Mouse (Mus musculus) hindbrain, embryonic 11.5 days (tissue): ENCODE results near the gene Dop1b. TPM values are rescaled to one million over a fixed set of nuclear protein-coding genes. Genes with fewer than 3 reads are reported as not detected.
"Not testable (repeated sequence)": the region's sequence is repeated elsewhere in the genome, so short reads cannot be mapped to it uniquely, and the experiment has no call there.

Experiments used
- ATAC-seq: fragments of 200-750 bp; cut with Nextera tagmentation; 2 replicates; pipeline ENCODE4 v1.8.0; 2017; ENCODE audit warnings: mild to moderate bottlenecking, moderate TSS enrichment, moderate library complexity; ENCODE audit not compliant: low FRiP score
- DNase-seq: peaks from one replicate; pipeline ENCODE4 v3.0.0-alpha.2; 2015; ENCODE audit warnings: low spot score
- H3K27ac ChIP-seq: fragments of 300-500 bp; sonication (generic); 2 replicates; pipeline ENCODE4 v1.5.1; 2014; ENCODE audit warnings: mild to moderate bottlenecking, low read depth, low read length
- H3K27me3 ChIP-seq: fragments of 300-500 bp; sonication (generic); 2 replicates; pipeline ENCODE4 v1.6.1; 2014; ENCODE audit warnings: mild to moderate bottlenecking, low read length, moderate library complexity, mixed read lengths; ENCODE audit not compliant: control insufficient read depth, insufficient read depth
- H3K36me3 ChIP-seq: fragments of 300-500 bp; sonication (generic); 2 replicates; pipeline ENCODE4 v1.6.1; 2014; ENCODE audit warnings: mild to moderate bottlenecking, low read length, moderate library complexity, mixed read lengths; ENCODE audit not compliant: control insufficient read depth, insufficient read depth
- H3K4me1 ChIP-seq: fragments of 300-500 bp; sonication (generic); replicated peaks from 2 replicates; pipeline ENCODE4 v1.6.1; 2014; ENCODE audit warnings: low read length, mixed read lengths; ENCODE audit not compliant: control insufficient read depth, insufficient read depth
- H3K4me2 ChIP-seq: fragments of 300-500 bp; sonication (generic); replicated peaks from 2 replicates; pipeline ENCODE4 v1.6.1; 2014; ENCODE audit warnings: mild to moderate bottlenecking, low read depth, low read length
- H3K4me3 ChIP-seq: fragments of 300-500 bp; sonication (generic); 2 replicates; pipeline ENCODE4 v1.5.1; 2014; ENCODE audit warnings: low read depth, low read length
- H3K9ac ChIP-seq: fragments of 300-500 bp; sonication (generic); 2 replicates; pipeline ENCODE4 v1.6.1; 2014; ENCODE audit warnings: low read depth, low read length
- H3K9me3 ChIP-seq: fragments of 300-500 bp; sonication (generic); 2 replicates; pipeline ENCODE4 v1.6.1; 2016; ENCODE audit warnings: low read length; ENCODE audit not compliant: control insufficient read depth
- WGBS: fragments of 180-500 bp; shearing (Covaris S2); extraction: QIAGEN DNeasy Blood & Tissue Kit; methylation state at CpG from one replicate; pipeline ENCODE4 v1.1.7; 2014; 5-methylcytosine and 5-hydroxymethylcytosine counted together
- polyA plus RNA-seq: library from polyadenylated mRNA; unstranded; fragments of >200 nt; fragmentation: Nextera tagmentation; extraction: Ambion mirVana; gene quantifications from 2 replicates; pipeline ENCODE4 v1.2.1, GENCODE M21; 2014

Gene Dop1b
- polyA plus RNA-seq, 1 experiment from 2014 or later = 19.6 TPM

DNA sequence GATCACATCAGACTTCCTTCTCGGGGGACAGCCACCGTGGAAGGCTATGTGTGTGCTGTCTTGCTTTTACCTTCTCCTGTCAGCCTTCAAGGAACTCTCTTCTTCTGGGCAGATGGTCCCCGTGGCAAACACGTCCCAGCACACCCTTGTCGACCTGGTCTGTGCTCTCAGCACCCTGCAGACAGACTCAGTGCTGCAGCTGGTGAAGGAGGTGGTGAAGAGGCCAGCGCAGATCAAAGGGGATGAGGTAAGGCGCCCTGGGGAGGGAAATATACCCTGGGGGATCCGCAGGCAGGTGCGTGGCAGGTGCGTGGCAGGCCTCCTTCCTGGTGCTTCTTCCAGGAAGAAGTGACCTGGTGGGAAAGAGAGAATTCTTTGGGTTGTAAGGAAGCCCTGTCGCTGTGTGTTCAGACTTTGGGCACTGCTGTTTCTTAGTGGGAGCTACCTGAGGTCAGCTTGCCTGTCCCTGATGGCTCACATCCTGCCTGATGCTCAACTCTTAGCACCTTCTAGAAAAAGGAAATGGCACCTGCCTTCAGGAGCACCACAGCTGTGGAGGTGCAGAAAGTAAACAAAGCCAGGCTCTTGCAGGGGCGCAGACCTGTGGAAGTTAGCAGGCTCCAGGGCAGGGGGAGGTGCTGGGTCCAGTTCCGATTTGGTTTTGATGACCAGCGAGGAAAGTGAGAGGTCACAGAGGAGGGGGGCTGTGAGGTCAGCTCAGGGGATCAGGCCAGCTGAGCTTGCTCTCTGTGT, 65.7 kb downstream of the Dop1b start:
- H3K36me3 ChIP-seq = no peaks in the 10 kb centered on the region
- WGBS = 57% methylated on average over 14 of the region's 14 CpGs

DNA sequence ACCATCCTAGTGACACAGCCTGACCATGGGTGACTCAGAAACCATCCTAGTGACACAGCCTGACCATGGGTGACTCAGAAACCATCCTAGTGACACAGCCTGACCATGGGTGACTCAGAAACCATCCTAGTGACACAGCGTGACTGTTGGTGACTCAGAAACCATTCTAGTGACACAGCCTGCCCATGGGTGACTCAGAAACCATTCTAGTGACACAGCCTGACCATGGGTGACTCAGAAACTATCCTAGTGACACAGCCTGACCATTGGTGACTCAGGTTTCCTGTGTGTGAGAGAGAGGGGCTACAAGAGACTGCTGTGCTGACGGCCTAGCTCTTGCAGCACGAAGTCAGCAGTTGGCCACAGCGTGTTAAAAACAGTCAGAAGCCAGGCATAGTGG, 66.7 kb downstream of the Dop1b start:
- not testable (repeated sequence) for H3K27ac ChIP-seq, H3K4me1 ChIP-seq, H3K27me3 ChIP-seq, H3K4me2 ChIP-seq, H3K4me3 ChIP-seq, H3K9ac ChIP-seq, H3K36me3 ChIP-seq, H3K9me3 ChIP-seq, DNase-seq, ATAC-seq
- 81% methylated on average over 4 of the region's 4 CpGs for WGBS

More for the DNA sequence above, 65.7 kb downstream of the Dop1b start:
- Histone ChIP-seq H3K27ac (no peak overlapping the region), H3K27me3 (no peaks in the 10 kb centered on the region), H3K4me2 (no peak overlapping the region), H3K4me1 (no peaks in the 10 kb centered on the region), H3K9ac (no peak overlapping the region), H3K4me3 (no peak overlapping the region), H3K9me3 (no peaks in the 10 kb centered on the region)
- ATAC-seq (no peak), DNase-seq (no peak)

DNA sequence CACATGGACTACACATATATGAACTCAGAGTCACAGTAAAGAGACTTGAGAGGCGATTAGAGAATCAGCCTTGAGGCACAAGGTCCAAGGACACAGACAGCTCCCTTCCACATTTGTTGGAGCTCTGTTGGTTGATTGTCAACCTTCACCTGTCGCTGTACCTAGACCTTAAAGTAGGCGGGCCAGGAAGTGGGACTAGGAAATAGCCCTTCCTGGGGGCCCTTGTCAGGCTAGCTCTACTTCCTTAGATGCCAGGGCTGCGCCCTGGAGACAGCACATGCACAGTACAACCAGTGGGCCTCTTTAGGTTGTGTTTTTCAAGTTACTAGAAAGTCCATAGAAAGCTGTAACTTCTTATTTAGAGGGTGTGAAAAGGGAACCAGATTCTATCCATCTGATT, 67.8 kb downstream of the Dop1b start:
- H3K4me2 ChIP-seq = no peak overlapping the region

GRCm38 (mm10) chr16:93780660-93781479, 69.2 kb downstream of the Dop1b start:
- H3K4me2 ChIP-seq = no peak overlapping the region
- H3K9ac ChIP-seq = no peak overlapping the region
- no peak overlapping the region for H3K27ac ChIP-seq
- no peaks in the 10 kb centered on the region for H3K4me1 ChIP-seq
- no peaks in the 10 kb centered on the region for H3K27me3 ChIP-seq
- 62% methylated on average over 14 of the region's 14 CpGs for WGBS
- no peak overlapping the region for H3K4me3 ChIP-seq
- no peak for DNase-seq
- peaks cover 4% of the 10 kb centered on the region for H3K36me3 ChIP-seq
- no peaks in the 10 kb centered on the region for H3K9me3 ChIP-seq
- no peak for ATAC-seq

More for the DNA sequence above, 67.8 kb downstream of the Dop1b start:
- no peaks in the 10 kb centered on the region for H3K27me3 ChIP-seq
- 82% methylated on average over 4 of the region's 4 CpGs for WGBS
- H3K9me3 ChIP-seq = no peaks in the 10 kb centered on the region
- no peak overlapping the region for H3K27ac ChIP-seq
- DNase-seq (no peak), ATAC-seq (no peak)
- H3K9ac ChIP-seq = no peak overlapping the region
- peaks cover 4% of the 10 kb centered on the region for H3K36me3 ChIP-seq
- no peak overlapping the region for H3K4me3 ChIP-seq
- H3K4me1 ChIP-seq = no peaks in the 10 kb centered on the region

DNA sequence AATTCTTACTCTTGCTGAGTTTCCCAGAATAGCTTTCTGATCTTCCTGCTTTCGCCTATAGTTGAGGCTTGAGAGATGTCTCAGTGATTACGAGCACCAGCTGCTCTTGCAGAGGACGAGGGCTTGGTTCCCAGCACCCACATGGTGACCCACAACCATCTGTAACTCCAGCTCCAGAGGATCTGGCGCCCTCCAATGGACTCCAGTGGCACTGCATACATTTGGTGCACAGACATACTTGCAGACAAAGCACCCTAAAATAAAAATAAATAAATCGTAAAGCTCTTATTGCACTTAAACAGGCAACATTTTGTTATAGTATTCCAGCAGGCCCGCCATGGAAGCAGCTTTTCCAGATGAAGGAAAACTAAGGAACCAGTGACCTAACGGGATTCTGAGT, 72.5 kb downstream of the Dop1b start:
- no peak overlapping the region for H3K27ac ChIP-seq
- peaks cover 4% of the 10 kb centered on the region for H3K36me3 ChIP-seq
- 93% methylated on average over 7 of the region's 7 CpGs for WGBS
- DNase-seq = no peak
- no peaks in the 10 kb centered on the region for H3K27me3 ChIP-seq
- no peak for ATAC-seq
- no peaks in the 10 kb centered on the region for H3K9me3 ChIP-seq
- no peak overlapping the region for H3K9ac ChIP-seq
- no peaks in the 10 kb centered on the region for H3K4me1 ChIP-seq
- H3K4me2 ChIP-seq = no peak overlapping the region
- no peak overlapping the region for H3K4me3 ChIP-seq

GRCm38 (mm10) chr16:93785805-93786204, 74.1 kb downstream of the Dop1b start:
- ATAC-seq (peak; percentile 85), DNase-seq (peak; percentile 90)

DNA sequence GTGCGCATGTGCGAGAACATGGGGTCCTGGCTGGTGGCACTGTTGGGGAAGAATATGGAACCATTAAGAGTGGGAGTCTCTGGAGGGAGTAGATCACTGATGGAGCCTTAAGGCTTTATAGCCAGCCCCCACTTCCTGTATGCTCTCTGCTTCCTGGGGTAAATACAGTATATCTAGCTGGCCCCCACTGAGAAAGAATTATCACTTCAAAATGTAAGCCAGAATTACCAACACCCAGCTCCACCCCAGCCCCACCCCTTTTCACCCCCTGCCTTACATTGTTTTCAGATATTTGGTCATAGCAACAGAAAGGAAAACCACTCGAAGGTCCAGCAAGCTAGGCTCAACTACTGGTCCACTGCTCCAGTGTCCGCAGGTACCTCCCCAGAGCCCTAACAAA, 76.7 kb downstream of the Dop1b start:
- no peaks in the 10 kb centered on the region for H3K27me3 ChIP-seq
- peaks cover 4% of the 10 kb centered on the region for H3K36me3 ChIP-seq
- H3K9ac ChIP-seq = no peak overlapping the region
- no peak overlapping the region for H3K4me3 ChIP-seq
- 88% methylated on average over 4 of the region's 4 CpGs for WGBS
- H3K4me2 ChIP-seq = no peak overlapping the region
- DNase-seq (no peak), ATAC-seq (no peak)
- no peak overlapping the region for H3K27ac ChIP-seq
- no peaks in the 10 kb centered on the region for H3K4me1 ChIP-seq
- no peaks in the 10 kb centered on the region for H3K9me3 ChIP-seq

More at GRCm38 (mm10) chr16:93785805-93786204, 74.1 kb downstream of the Dop1b start:
- H3K27me3 ChIP-seq = no peaks in the 10 kb centered on the region
- no peak overlapping the region for H3K27ac ChIP-seq
- H3K9ac ChIP-seq = no peak overlapping the region
- WGBS = 6% methylated on average over 9 of the region's 9 CpGs
- H3K36me3 ChIP-seq = peaks cover 4% of the 10 kb centered on the region
- no peak overlapping the region for H3K4me2 ChIP-seq
- no peaks in the 10 kb centered on the region for H3K9me3 ChIP-seq
- H3K4me1 ChIP-seq = no peaks in the 10 kb centered on the region
- no peak overlapping the region for H3K4me3 ChIP-seq

- ATAC-seq = no peak
- Histone ChIP-seq H3K27ac (no peak overlapping the region), H3K36me3 (peaks cover 4% of the 10 kb centered on the region), H3K4me3 (no peak overlapping the region), H3K4me2 (no peak overlapping the region), H3K9ac (no peak overlapping the region), H3K9me3 (no peaks in the 10 kb centered on the region), H3K4me1 (no peaks in the 10 kb centered on the region), H3K27me3 (no peaks in the 10 kb centered on the region)
- no peak for DNase-seq
- WGBS = 89% methylated on average over 8 of the region's 8 CpGs
Measured at GRCm38 (mm10) chr16:93788881-93789280, 77.2 kb downstream of the Dop1b start.
